Mouse (Mus musculus): ENCODE measurements at regions not wholly inside any gene's neighbourhood (a gene's known extent, or its start where the extent isn't known, plus 50 kb on each side); places are given as distances from the start of the nearest gene placed in this dataset.

- H3K9ac ChIP-seq (replicated peaks; ENCODE audit: low read depth, low read length), result no peak overlapping the region
- no peak for ATAC-seq
- no peak overlapping the region for H3K27ac ChIP-seq (ENCODE audit: low read length)
- H3K27me3 ChIP-seq (replicated peaks; ENCODE audit: control insufficient read depth, insufficient read depth, low read length), result no peaks in the 10 kb centered on the region
- H3K4me2 ChIP-seq (ENCODE audit: low read length), result no peak overlapping the region
- no peaks in the 10 kb centered on the region for H3K4me1 ChIP-seq (replicated peaks; ENCODE audit: control insufficient read depth, insufficient read depth, low read length)
- no peak overlapping the region for H3K4me3 ChIP-seq (replicated peaks; ENCODE audit: low read length)
- 58% methylated on average over 7 of the region's 7 CpGs for WGBS
- H3K36me3 ChIP-seq (ENCODE audit: control insufficient read depth, insufficient read depth), result no peaks in the 10 kb centered on the region
- H3K9me3 ChIP-seq (ENCODE audit: control insufficient read depth, low read length), result no peaks in the 10 kb centered on the region
These were observed 289.9 kb downstream of the Tcerg1l start for GRCm38 (mm10) chr7:138107471-138108210.

- 0 out of 2 replicates have a peak, but pooled peaks have one; percentile 26 for ATAC-seq
These were observed 276.0 kb downstream of the Tcerg1l start for GRCm38 (mm10) chr7:138121497-138121896.

GRCm38 (mm10) chr7:138129701-138130100 lies 267.8 kb downstream of the Tcerg1l start:
- no peak for ATAC-seq
- no peaks in the 10 kb centered on the region for H3K9me3 ChIP-seq (ENCODE audit: control insufficient read depth, low read length)
- no peaks in the 10 kb centered on the region for H3K36me3 ChIP-seq (ENCODE audit: control insufficient read depth, insufficient read depth)
- no peak overlapping the region for H3K4me2 ChIP-seq (ENCODE audit: low read length)
- H3K27ac ChIP-seq (ENCODE audit: low read length), result no peak overlapping the region
- no peak overlapping the region for H3K4me3 ChIP-seq (replicated peaks; ENCODE audit: low read length)
- H3K4me1 ChIP-seq (replicated peaks; ENCODE audit: control insufficient read depth, insufficient read depth, low read length), result no peaks in the 10 kb centered on the region
- no peak overlapping the region for H3K9ac ChIP-seq (replicated peaks; ENCODE audit: low read depth, low read length)
- H3K27me3 ChIP-seq (replicated peaks; ENCODE audit: control insufficient read depth, insufficient read depth, low read length), result no peaks in the 10 kb centered on the region
- WGBS, result 22% methylated on average over 2 of the region's 2 CpGs

More at GRCm38 (mm10) chr7:138121497-138121896, 276.0 kb downstream of the Tcerg1l start:
- Histone ChIP-seq H3K27ac (ENCODE audit: low read length) (no peak overlapping the region), H3K9ac (replicated peaks; ENCODE audit: low read depth, low read length) (no peak overlapping the region), H3K4me2 (ENCODE audit: low read length) (no peak overlapping the region), H3K9me3 (ENCODE audit: control insufficient read depth, low read length) (no peaks in the 10 kb centered on the region), H3K36me3 (ENCODE audit: control insufficient read depth, insufficient read depth) (no peaks in the 10 kb centered on the region), H3K27me3 (replicated peaks; ENCODE audit: control insufficient read depth, insufficient read depth, low read length) (no peaks in the 10 kb centered on the region), H3K4me3 (replicated peaks; ENCODE audit: low read length) (no peak overlapping the region), H3K4me1 (replicated peaks; ENCODE audit: control insufficient read depth, insufficient read depth, low read length) (0 out of 2 replicates have a peak, but pooled peaks cover 2% of the 10 kb centered on the region)
- WGBS, result 19% methylated on average over 4 of the region's 4 CpGs

- H3K9me3 ChIP-seq (ENCODE audit: control insufficient read depth, low read length), result no peaks in the 10 kb centered on the region
- H3K27ac ChIP-seq (ENCODE audit: low read length), result no peak overlapping the region
- H3K36me3 ChIP-seq (ENCODE audit: control insufficient read depth, insufficient read depth), result no peaks in the 10 kb centered on the region
- ATAC-seq, result no peak
- H3K4me2 ChIP-seq (ENCODE audit: low read length), result no peak overlapping the region
- no peaks in the 10 kb centered on the region for H3K4me1 ChIP-seq (replicated peaks; ENCODE audit: control insufficient read depth, insufficient read depth, low read length)
- no peak overlapping the region for H3K4me3 ChIP-seq (replicated peaks; ENCODE audit: low read length)
- no peak overlapping the region for H3K9ac ChIP-seq (replicated peaks; ENCODE audit: low read depth, low read length)
- 92% methylated on average over 6 of the region's 6 CpGs for WGBS
- no peaks in the 10 kb centered on the region for H3K27me3 ChIP-seq (replicated peaks; ENCODE audit: control insufficient read depth, insufficient read depth, low read length)
These were observed 264.1 kb downstream of the Tcerg1l start for GRCm38 (mm10) chr7:138133427-138133826.

GRCm38 (mm10) chr7:138137934-138138333 lies 259.6 kb downstream of the Tcerg1l start:
- H3K27me3 ChIP-seq (replicated peaks; ENCODE audit: control insufficient read depth, insufficient read depth, low read length), result no peaks in the 10 kb centered on the region
- no peak overlapping the region for H3K4me2 ChIP-seq (ENCODE audit: low read length)
- H3K4me3 ChIP-seq (replicated peaks; ENCODE audit: low read length), result no peak overlapping the region
- H3K4me1 ChIP-seq (replicated peaks; ENCODE audit: control insufficient read depth, insufficient read depth, low read length), result no peaks in the 10 kb centered on the region
- no peak overlapping the region for H3K9ac ChIP-seq (replicated peaks; ENCODE audit: low read depth, low read length)
- WGBS, result 40% methylated on average over 1 of the region's 1 CpGs
- no peak overlapping the region for H3K27ac ChIP-seq (ENCODE audit: low read length)
- ATAC-seq, result no peak; the same call in 1 of the 2 replicates
- H3K9me3 ChIP-seq (ENCODE audit: control insufficient read depth, low read length), result no peaks in the 10 kb centered on the region
- H3K36me3 ChIP-seq (ENCODE audit: control insufficient read depth, insufficient read depth), result no peaks in the 10 kb centered on the region

GRCm38 (mm10) chr7:138139766-138140165 lies 257.8 kb downstream of the Tcerg1l start:
- no peak for ATAC-seq
- H3K9ac ChIP-seq (replicated peaks; ENCODE audit: low read depth, low read length), result no peak overlapping the region
- H3K27ac ChIP-seq (ENCODE audit: low read length), result no peak overlapping the region
- no peak overlapping the region for H3K4me2 ChIP-seq (ENCODE audit: low read length)
- H3K4me3 ChIP-seq (replicated peaks; ENCODE audit: low read length), result no peak overlapping the region
- WGBS, result 74% methylated on average over 5 of the region's 5 CpGs
- H3K36me3 ChIP-seq (ENCODE audit: control insufficient read depth, insufficient read depth), result no peaks in the 10 kb centered on the region
- H3K9me3 ChIP-seq (ENCODE audit: control insufficient read depth, low read length), result no peaks in the 10 kb centered on the region
- H3K4me1 ChIP-seq (replicated peaks; ENCODE audit: control insufficient read depth, insufficient read depth, low read length), result no peaks in the 10 kb centered on the region
- H3K27me3 ChIP-seq (replicated peaks; ENCODE audit: control insufficient read depth, insufficient read depth, low read length), result no peaks in the 10 kb centered on the region

GRCm38 (mm10) chr7:138149496-138149895 lies 248.0 kb downstream of the Tcerg1l start:
- Histone ChIP-seq H3K27ac (ENCODE audit: low read length) (no peak overlapping the region), H3K4me2 (ENCODE audit: low read length) (no peak overlapping the region), H3K9ac (replicated peaks; ENCODE audit: low read depth, low read length) (no peak overlapping the region), H3K27me3 (replicated peaks; ENCODE audit: control insufficient read depth, insufficient read depth, low read length) (no peaks in the 10 kb centered on the region), H3K9me3 (ENCODE audit: control insufficient read depth, low read length) (no peaks in the 10 kb centered on the region), H3K36me3 (ENCODE audit: control insufficient read depth, insufficient read depth) (no peaks in the 10 kb centered on the region), H3K4me3 (replicated peaks; ENCODE audit: low read length) (no peak overlapping the region), H3K4me1 (replicated peaks; ENCODE audit: control insufficient read depth, insufficient read depth, low read length) (no peaks in the 10 kb centered on the region)
- WGBS, result 86% methylated on average over 2 of the region's 2 CpGs
- ATAC-seq, result no peak

- no peaks in the 10 kb centered on the region for H3K9me3 ChIP-seq (ENCODE audit: control insufficient read depth, low read length)
- no peak overlapping the region for H3K4me3 ChIP-seq (replicated peaks; ENCODE audit: low read length)
- WGBS, result 32% methylated on average over 4 of the region's 4 CpGs
- no peak overlapping the region for H3K4me2 ChIP-seq (ENCODE audit: low read length)
- no peaks in the 10 kb centered on the region for H3K4me1 ChIP-seq (replicated peaks; ENCODE audit: control insufficient read depth, insufficient read depth, low read length)
- no peak overlapping the region for H3K27ac ChIP-seq (ENCODE audit: low read length)
- H3K36me3 ChIP-seq (ENCODE audit: control insufficient read depth, insufficient read depth), result no peaks in the 10 kb centered on the region
- ATAC-seq, result no peak
- H3K27me3 ChIP-seq (replicated peaks; ENCODE audit: control insufficient read depth, insufficient read depth, low read length), result no peaks in the 10 kb centered on the region
- no peak overlapping the region for H3K9ac ChIP-seq (replicated peaks; ENCODE audit: low read depth, low read length)
These were observed 243.9 kb downstream of the Tcerg1l start for GRCm38 (mm10) chr7:138153455-138154167.
